Mouse (Mus musculus): Measurements from ENCODE around the gene Bbx.

Bbx gene

GRCm38 (mm10) chr16:50249036-50249435, 183.2 kb downstream of the Bbx start:
- in situ Hi-C loops (cut with MboI; ENCODE audit: low sequenced_read_pairs) = no loop called here

GRCm38 (mm10) chr16:50242444-50242843, 189.7 kb downstream of the Bbx start:
- in situ Hi-C loops (cut with MboI; ENCODE audit: low sequenced_read_pairs) = no loop called here

GRCm38 (mm10) chr16:50241604-50242003, 190.6 kb downstream of the Bbx start:
- in situ Hi-C loops (cut with MboI; ENCODE audit: low sequenced_read_pairs) = no loop called here

GRCm38 (mm10) chr16:50235231-50235630, 197.0 kb downstream of the Bbx start:
- in situ Hi-C loops (cut with MboI; ENCODE audit: low sequenced_read_pairs) = no loop called here

- in situ Hi-C loops (cut with MboI; ENCODE audit: low sequenced_read_pairs) = no loop called here
Measured at GRCm38 (mm10) chr16:50230624-50231023, 201.6 kb downstream of the Bbx start.

GRCm38 (mm10) chr16:50228833-50229232, 203.4 kb downstream of the Bbx start:
- in situ Hi-C loops (cut with MboI; ENCODE audit: low sequenced_read_pairs) = no loop called here

GRCm38 (mm10) chr16:50226274-50226673, 205.9 kb downstream of the Bbx start:
- in situ Hi-C loops (cut with MboI; ENCODE audit: low sequenced_read_pairs) = no loop called here

- in situ Hi-C loops (cut with MboI; ENCODE audit: low sequenced_read_pairs) = no loop called here
Measured at GRCm38 (mm10) chr16:50224946-50225345, 207.2 kb downstream of the Bbx start.

GRCm38 (mm10) chr16:50220734-50221501, 211.3 kb downstream of the Bbx start:
- in situ Hi-C loops (cut with MboI; ENCODE audit: low sequenced_read_pairs) = no loop called here

- in situ Hi-C loops (cut with MboI; ENCODE audit: low sequenced_read_pairs) = no loop called here
Measured at GRCm38 (mm10) chr16:50217084-50217483, 215.1 kb downstream of the Bbx start.

GRCm38 (mm10) chr16:50211727-50212126, 220.5 kb downstream of the Bbx start:
- in situ Hi-C loops (cut with MboI; ENCODE audit: low sequenced_read_pairs) = no loop called here

GRCm38 (mm10) chr16:50211231-50211630, 221.0 kb downstream of the Bbx start:
- in situ Hi-C loops (cut with MboI; ENCODE audit: low sequenced_read_pairs) = no loop called here

GRCm38 (mm10) chr16:50210742-50211141, 221.4 kb downstream of the Bbx start:
- in situ Hi-C loops (cut with MboI; ENCODE audit: low sequenced_read_pairs) = no loop called here

GRCm38 (mm10) chr16:50204944-50205343, 227.2 kb downstream of the Bbx start:
- in situ Hi-C loops (cut with MboI; ENCODE audit: low sequenced_read_pairs) = no loop called here

- in situ Hi-C loops (cut with MboI; ENCODE audit: low sequenced_read_pairs) = no loop called here
Measured at GRCm38 (mm10) chr16:50201546-50202151, 230.5 kb downstream of the Bbx start.

- in situ Hi-C loops (cut with MboI; ENCODE audit: low sequenced_read_pairs) = no loop called here
Measured at GRCm38 (mm10) chr16:50200214-50200613, 232.0 kb downstream of the Bbx start.

- in situ Hi-C loops (cut with MboI; ENCODE audit: low sequenced_read_pairs) = no loop called here
Measured at GRCm38 (mm10) chr16:50196118-50196517, 236.1 kb downstream of the Bbx start.

GRCm38 (mm10) chr16:50192626-50193025, 239.6 kb downstream of the Bbx start:
- in situ Hi-C loops (cut with MboI; ENCODE audit: low sequenced_read_pairs) = no loop called here

- in situ Hi-C loops (cut with MboI; ENCODE audit: low sequenced_read_pairs) = no loop called here
Measured at GRCm38 (mm10) chr16:50189108-50189507, 243.1 kb downstream of the Bbx start.

- in situ Hi-C loops (cut with MboI; ENCODE audit: low sequenced_read_pairs) = no loop called here
Measured at GRCm38 (mm10) chr16:50186604-50187003, 245.6 kb downstream of the Bbx start.

GRCm38 (mm10) chr16:50185041-50185440, 247.1 kb downstream of the Bbx start:
- in situ Hi-C loops (cut with MboI; ENCODE audit: low sequenced_read_pairs) = no loop called here

GRCm38 (mm10) chr16:50182988-50183387, 249.2 kb downstream of the Bbx start:
- in situ Hi-C loops (cut with MboI; ENCODE audit: low sequenced_read_pairs) = no loop called here
